22 mouse cellular contexts compared by ENCODE assay signal in genomic region chr7:112836076-112836475, GRCm38 (mm10).
A peak's percentile ranks its signal among the peaks of the same experiment; 100 is the strongest.
DNase-seq lines count a peak whose midpoint lies in the region; ATAC-seq lines count a peak whose summit lies in the region.
"Had no signal": no experiment of that assay in that cellular context is flagged by ENCODE, and none has a peak within 500 bp of the region (broad histone marks: within the 10 kb centered on the region; RNA-seq: fewer than 3 reads in every experiment).

No protein-coding gene starts in this region.

- H3K4me2 ChIP-seq in forebrain, embryonic 13.5 days, result no peak overlapping the region
- H3K4me2 ChIP-seq in forebrain, embryonic 11.5 days (ENCODE audit: low read depth, low read length, severe bottlenecking), result no peak overlapping the region
- H3K4me2 ChIP-seq in midbrain, embryonic 12.5 days (replicated peaks), result no peak overlapping the region
- no peak overlapping the region for H3K4me2 ChIP-seq in forebrain, embryonic 16.5 days (ENCODE audit: low read length)
- no peak overlapping the region for H3K4me2 ChIP-seq in midbrain, embryonic 15.5 days
- H3K4me2 ChIP-seq: heart, embryonic 13.5 days; limb, embryonic 13.5 days; liver, embryonic 12.5 days had no signal

- H3K4me1 ChIP-seq in forebrain, embryonic 13.5 days, result peaks cover 43% of the 10 kb centered on the region
- peaks cover 14% of the 10 kb centered on the region for H3K4me1 ChIP-seq in forebrain, embryonic 11.5 days (replicated peaks; ENCODE audit: control insufficient read depth, insufficient read depth, low read length)
- peaks cover 32% of the 10 kb centered on the region for H3K4me1 ChIP-seq in midbrain, embryonic 12.5 days
- H3K4me1 ChIP-seq in midbrain, embryonic 10.5 days, result peaks cover 52% of the 10 kb centered on the region
- peaks cover 27% of the 10 kb centered on the region for H3K4me1 ChIP-seq in forebrain, embryonic 16.5 days (replicated peaks; ENCODE audit: control insufficient read depth, insufficient read depth, low read length)
- peaks cover 33% of the 10 kb centered on the region for H3K4me1 ChIP-seq in midbrain, embryonic 15.5 days
- H3K4me1 ChIP-seq: liver, embryonic 12.5 days had no signal

- H3K9me3 ChIP-seq in forebrain, embryonic 13.5 days (replicated peaks), result no peaks in the 10 kb centered on the region
- peaks cover 3% of the 10 kb centered on the region; the same call in 1 of the 2 replicates for H3K9me3 ChIP-seq in forebrain, embryonic 11.5 days (ENCODE audit: control insufficient read depth, low read length)
- H3K9me3 ChIP-seq in midbrain, embryonic 12.5 days, result 0 out of 2 replicates have a peak, but pooled peaks cover 4% of the 10 kb centered on the region
- H3K9me3 ChIP-seq in midbrain, embryonic 10.5 days (replicated peaks), result peaks cover 11% of the 10 kb centered on the region; the same call in 1 of the 2 replicates
- no peaks in the 10 kb centered on the region for H3K9me3 ChIP-seq in forebrain, embryonic 16.5 days (ENCODE audit: control insufficient read depth, low read length)
- H3K9me3 ChIP-seq in midbrain, embryonic 15.5 days, result no peaks in the 10 kb centered on the region
- H3K9me3 ChIP-seq: limb, embryonic 13.5 days; liver, embryonic 12.5 days had no signal

- H3K27me3 ChIP-seq in forebrain, embryonic 13.5 days, result no peaks in the 10 kb centered on the region
- H3K27me3 ChIP-seq in forebrain, embryonic 11.5 days (ENCODE audit: control insufficient read depth, insufficient read depth, low read length), result no peaks in the 10 kb centered on the region
- H3K27me3 ChIP-seq in midbrain, embryonic 12.5 days, result peaks cover 3% of the 10 kb centered on the region
- peaks cover 7% of the 10 kb centered on the region; the same call in 1 of the 2 replicates for H3K27me3 ChIP-seq in midbrain, embryonic 10.5 days (ENCODE audit: low read depth, poor library complexity, severe bottlenecking)
- no peaks in the 10 kb centered on the region for H3K27me3 ChIP-seq in forebrain, embryonic 16.5 days (replicated peaks; ENCODE audit: control insufficient read depth, insufficient read depth, low read length)
- no peaks in the 10 kb centered on the region for H3K27me3 ChIP-seq in midbrain, embryonic 15.5 days (replicated peaks)
- H3K27me3 ChIP-seq: heart, embryonic 13.5 days; limb, embryonic 13.5 days; Patski had no signal

- no peak overlapping the region for H3K4me3 ChIP-seq in forebrain, embryonic 13.5 days
- H3K4me3 ChIP-seq in forebrain, embryonic 11.5 days (ENCODE audit: low read depth, low read length), result no peak overlapping the region
- H3K4me3 ChIP-seq in midbrain, embryonic 12.5 days, result no peak overlapping the region
- no peak overlapping the region for H3K4me3 ChIP-seq in midbrain, embryonic 10.5 days
- no peak overlapping the region for H3K4me3 ChIP-seq in forebrain, embryonic 16.5 days (replicated peaks; ENCODE audit: low read length)
- no peak overlapping the region for H3K4me3 ChIP-seq in midbrain, embryonic 15.5 days
- H3K4me3 ChIP-seq: embryonic facial prominence, embryonic 10.5 days; heart, adult 2 months; heart, embryonic 13.5 days; limb, embryonic 13.5 days; liver, embryonic 12.5 days had no signal

- no peaks in the 10 kb centered on the region for H3K36me3 ChIP-seq in forebrain, embryonic 13.5 days (ENCODE audit: poor library complexity, severe bottlenecking)
- H3K36me3 ChIP-seq in forebrain, embryonic 11.5 days (ENCODE audit: control insufficient read depth, insufficient read depth, low read length), result no peaks in the 10 kb centered on the region
- no peaks in the 10 kb centered on the region for H3K36me3 ChIP-seq in midbrain, embryonic 12.5 days
- peaks cover 23% of the 10 kb centered on the region for H3K36me3 ChIP-seq in midbrain, embryonic 10.5 days
- no peaks in the 10 kb centered on the region for H3K36me3 ChIP-seq in forebrain, embryonic 16.5 days (ENCODE audit: control insufficient read depth, insufficient read depth)
- no peaks in the 10 kb centered on the region for H3K36me3 ChIP-seq in midbrain, embryonic 15.5 days (replicated peaks)
- H3K36me3 ChIP-seq: liver, embryonic 12.5 days had no signal

- ATAC-seq in forebrain, embryonic 13.5 days, result 0 out of 2 replicates have a peak, but pooled peaks have one; percentile 37
- ATAC-seq in forebrain, embryonic 11.5 days (replicated peaks; ENCODE audit: low FRiP score), result no peak
- no peak for ATAC-seq in midbrain, embryonic 12.5 days (ENCODE audit: low FRiP score, low read depth)
- ATAC-seq in forebrain, embryonic 16.5 days, result 0 out of 2 replicates have a peak, but pooled peaks have one; percentile 19
- no peak for ATAC-seq in midbrain, embryonic 15.5 days (replicated peaks)
- ATAC-seq: liver, embryonic 12.5 days; Patski had no signal

- H3K27ac ChIP-seq in forebrain, embryonic 13.5 days, result peak overlapping the region; percentile 26
- H3K27ac ChIP-seq in forebrain, embryonic 11.5 days (ENCODE audit: low read depth, low read length), result no peak overlapping the region
- peak overlapping the region; percentile 49; the same call in 1 of the 2 replicates for H3K27ac ChIP-seq in midbrain, embryonic 12.5 days (replicated peaks)
- no peak overlapping the region for H3K27ac ChIP-seq in midbrain, embryonic 10.5 days (replicated peaks)
- H3K27ac ChIP-seq in forebrain, embryonic 16.5 days (ENCODE audit: low read length), result 0 out of 2 replicates have a peak overlapping the region, but pooled peaks have one; percentile 20
- peak overlapping the region; percentile 41; the same call in 1 of the 2 replicates for H3K27ac ChIP-seq in midbrain, embryonic 15.5 days
- H3K27ac ChIP-seq: embryonic facial prominence, embryonic 10.5 days; heart, adult 2 months; heart, embryonic 13.5 days; kidney, postnatal 0 days; limb, embryonic 13.5 days; liver, embryonic 12.5 days had no signal

- WGBS in forebrain, embryonic 13.5 days, result 51% methylated on average over 9 of the region's 9 CpGs
- 84% methylated on average over 9 of the region's 9 CpGs for WGBS in forebrain, embryonic 11.5 days
- WGBS in midbrain, embryonic 12.5 days, result 72% methylated on average over 9 of the region's 9 CpGs
- 94% methylated on average over 9 of the region's 9 CpGs for WGBS in midbrain, embryonic 10.5 days
- 45% methylated on average over 9 of the region's 9 CpGs for WGBS in forebrain, embryonic 16.5 days
- whole genome bisulfite sequencing in midbrain, embryonic 15.5 days, result 52% methylated on average over 9 of the region's 9 CpGs

- no peak overlapping the region for H3K9ac ChIP-seq in forebrain, embryonic 13.5 days
- H3K9ac ChIP-seq in forebrain, embryonic 11.5 days (ENCODE audit: low read length), result no peak overlapping the region
- H3K9ac ChIP-seq in midbrain, embryonic 12.5 days (replicated peaks), result no peak overlapping the region
- no peak overlapping the region for H3K9ac ChIP-seq in forebrain, embryonic 16.5 days (replicated peaks; ENCODE audit: low read depth, low read length)
- no peak overlapping the region for H3K9ac ChIP-seq in midbrain, embryonic 15.5 days
- H3K9ac ChIP-seq: heart, embryonic 13.5 days; limb, embryonic 13.5 days; liver, embryonic 12.5 days had no signal

- no peak for DNase-seq in forebrain, embryonic 11.5 days (ENCODE audit: low spot score)
- DNase-seq in midbrain, embryonic 10.5 days (ENCODE audit: low spot score), result no peak
- no peak for DNase-seq in frontal cortex, adult 2 months (ENCODE audit: extremely low spot score in 1 of 2, low spot score in 1 of 2)
- no peak for DNase-seq in kidney, postnatal 4 days
- DNase-seq: cerebellum, adult 18-20 months; gastrocnemius, postnatal 25 days; heart, adult 2 months; heart, postnatal 14 days; kidney, adult 18-20 months; lung, adult 18-20 months; lung, postnatal 10 days; right cerebral cortex, postnatal 14 days had no signal

Comparison
In these comparisons a context has a peak if more than half of its experiments do, and no peak if none do; other contexts are left out.
1. ATAC-seq: peak in forebrain, embryonic 13.5 days (single experiment) and forebrain, embryonic 16.5 days (single experiment); none in forebrain, embryonic 11.5 days (single experiment), midbrain, embryonic 12.5 days (single experiment) and midbrain, embryonic 15.5 days (single experiment).
2. H3K27ac ChIP-seq: peak in forebrain, embryonic 13.5 days (single experiment), midbrain, embryonic 12.5 days (single experiment), forebrain, embryonic 16.5 days (single experiment) and midbrain, embryonic 15.5 days (single experiment); none in forebrain, embryonic 11.5 days (single experiment) and midbrain, embryonic 10.5 days (single experiment).